Mouse (Mus musculus) liver, postnatal 0 days (tissue): ENCODE measurements at regions not wholly inside any gene's neighbourhood (a gene's known extent, or its start where the extent isn't known, plus 50 kb on each side); places are given as distances from the start of the nearest gene placed in this dataset.

Experiments used
- CTCF ChIP-seq: sonication (generic); IDR thresholded peaks from 2 replicates; pipeline ENCODE4 v1.5.1; 2016; ENCODE audit warnings: antibody characterized with exemption, low read depth
- EP300 ChIP-seq: IDR thresholded peaks from 2 replicates; pipeline ENCODE4 v1.6.1; 2016; ENCODE audit warnings: antibody characterized with exemption, low read depth, mild to moderate bottlenecking

- TF ChIP-seq CTCF (no peak), EP300 (no peak)
Measured at GRCm38 (mm10) chrX:11419162-11419631, 91.6 kb downstream of the H2al1j start.
